Mouse (Mus musculus): ENCODE data around the gene Naa50.

Naa50 gene

DNA sequence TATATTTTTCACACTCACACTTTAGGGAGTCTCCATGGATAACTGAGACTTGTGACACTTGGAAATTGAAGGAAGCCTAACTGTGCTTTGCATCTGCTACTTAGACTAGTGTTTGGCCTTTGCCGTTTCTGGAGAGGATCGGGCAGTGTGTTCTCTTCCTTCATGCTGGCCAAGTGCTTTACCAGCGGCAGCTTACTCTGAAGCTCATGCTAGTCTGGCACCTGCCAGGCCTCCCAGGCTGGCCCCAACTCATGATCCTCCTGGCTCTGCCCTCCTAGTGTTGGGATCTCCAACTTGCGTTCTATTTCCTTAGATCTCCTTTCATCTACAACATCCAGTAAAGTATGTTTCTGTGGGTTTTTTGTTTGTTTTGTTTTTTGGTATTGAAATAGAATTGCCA is 60.5 kb downstream of the Naa50 start:
- 85% methylated on average over 4 of the region's 4 CpGs for WGBS

DNA sequence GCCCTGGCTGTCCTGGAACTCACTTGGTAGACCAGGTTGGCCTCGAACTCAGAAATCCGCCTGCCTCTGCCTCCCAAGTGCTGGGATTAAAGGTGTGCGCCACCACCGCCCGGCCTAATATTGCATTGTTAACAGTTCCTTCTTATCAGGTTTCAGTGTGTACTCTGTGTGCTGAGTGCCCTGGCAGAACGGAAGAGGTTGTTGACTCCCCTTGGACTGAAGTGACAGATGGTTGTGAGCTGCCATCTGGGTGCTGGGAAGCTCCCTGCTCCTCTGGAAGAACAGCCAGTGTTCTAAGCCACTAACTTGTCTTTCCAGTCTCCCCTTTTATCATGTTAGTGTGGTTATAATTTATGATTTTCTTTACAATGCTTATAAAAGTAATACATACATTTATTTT is 64.7 kb downstream of the Naa50 start:
- 86% methylated on average over 6 of the region's 6 CpGs for WGBS

DNA sequence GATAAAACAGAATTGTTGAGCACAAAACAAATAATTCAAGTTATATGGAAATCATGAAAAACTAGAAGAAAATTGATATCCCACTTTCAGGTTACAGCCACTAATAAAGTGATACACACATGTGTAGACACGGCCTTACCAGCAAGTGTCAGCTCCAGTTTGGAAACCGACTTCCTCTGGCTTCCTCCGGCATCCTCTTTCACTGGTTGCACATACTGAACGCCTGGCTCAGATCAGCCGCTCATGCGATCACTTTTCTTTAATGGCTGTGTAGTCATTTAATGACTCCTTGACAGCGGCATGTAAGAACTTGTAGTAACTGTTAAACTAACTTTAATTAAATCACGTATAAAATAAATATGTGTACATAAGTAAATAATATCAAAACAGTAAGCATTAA is 66.3 kb downstream of the Naa50 start:
- 91% methylated on average over 8 of the region's 8 CpGs for WGBS

DNA sequence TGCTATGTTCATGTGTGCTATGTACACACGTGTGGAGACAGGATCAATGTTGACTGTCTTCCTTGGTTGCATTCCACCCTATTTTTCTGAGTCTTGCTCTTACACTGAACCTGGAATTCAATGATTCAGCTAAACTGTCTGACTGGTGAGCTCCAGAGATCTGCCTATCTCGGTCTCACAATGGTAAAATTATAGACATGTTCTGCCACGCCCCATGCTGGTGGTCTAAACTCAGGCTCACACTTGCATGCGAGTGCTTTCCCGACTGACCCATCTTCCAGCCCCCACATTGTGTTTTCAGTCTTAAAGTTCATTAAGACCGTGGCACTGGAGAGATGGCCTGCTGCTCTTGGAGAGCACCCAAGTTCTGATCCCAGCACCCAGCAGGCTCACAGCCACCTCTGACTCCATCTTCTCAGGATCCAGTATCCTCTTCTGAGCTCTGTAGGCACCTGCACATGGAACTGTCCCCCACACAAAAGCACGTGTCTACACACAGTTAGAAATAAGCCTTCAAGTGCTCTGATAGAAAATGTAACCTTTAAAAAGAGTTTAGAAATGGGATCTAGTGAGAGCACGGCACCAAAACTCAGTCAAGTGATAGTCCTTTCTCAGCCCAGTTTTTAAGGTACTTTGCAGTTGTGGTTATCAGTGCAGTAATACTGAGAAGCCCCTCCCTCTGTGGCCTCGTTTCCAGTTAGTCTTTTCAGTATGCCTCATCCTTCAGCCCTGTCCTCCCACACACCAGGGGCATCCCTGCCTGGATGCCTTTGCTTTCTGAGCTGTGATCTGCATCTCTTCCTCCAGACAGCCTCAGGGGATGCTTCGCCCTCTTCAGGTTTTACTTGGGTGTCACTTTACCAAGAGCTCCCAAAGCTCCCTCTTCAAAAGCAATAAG is 70.8 kb downstream of the Naa50 start:
- 64% methylated on average over 10 of the region's 10 CpGs for WGBS

DNA sequence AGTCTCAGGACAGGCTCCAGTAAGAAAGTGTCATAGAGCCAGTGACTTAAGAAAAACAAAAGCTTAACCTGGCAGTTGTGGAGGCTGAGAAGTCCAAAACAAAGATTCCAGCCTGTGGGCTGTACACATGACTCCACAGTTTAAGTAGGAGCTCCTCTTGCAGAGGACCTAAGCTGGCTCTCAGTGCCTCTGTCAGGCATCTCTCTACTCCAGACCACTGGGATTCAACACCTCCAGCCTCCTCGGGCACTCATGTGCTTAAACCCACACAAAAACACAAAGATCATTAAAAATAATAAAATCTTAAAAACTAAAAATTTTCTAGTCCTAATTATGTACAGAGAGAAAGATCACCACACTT is 71.4 kb downstream of the Naa50 start:
- 91% methylated on average over 1 of the region's 1 CpGs for WGBS

DNA sequence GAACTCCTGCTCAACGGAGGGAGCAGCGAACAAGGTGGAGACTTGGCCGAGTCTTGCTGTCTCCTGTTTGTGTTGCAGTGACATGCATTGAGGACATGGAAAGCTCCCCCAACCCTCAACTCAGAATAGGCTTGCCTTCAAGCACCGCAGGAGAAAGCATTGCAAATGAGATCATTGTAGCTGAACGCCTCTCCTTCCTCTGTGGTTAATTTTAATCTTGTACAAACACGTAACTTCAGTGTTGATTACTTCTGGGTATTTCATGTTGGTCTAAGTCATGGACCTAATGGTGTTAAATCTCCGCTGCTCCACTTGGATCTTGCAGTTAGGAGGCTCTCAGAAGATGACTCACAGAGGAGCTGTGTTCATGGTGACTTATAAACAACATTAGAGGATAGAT is 73.1 kb downstream of the Naa50 start:
- 77% methylated on average over 7 of the region's 7 CpGs for WGBS
